Mouse (Mus musculus) limb, embryonic 15.5 days (tissue): ENCODE measurements around the gene Vbp1. TPM values are rescaled to one million over a fixed set of nuclear protein-coding genes. Genes with fewer than 3 reads are reported as not detected.
"Not testable (repeated sequence)": the region's sequence is repeated elsewhere in the genome, so short reads cannot be mapped to it uniquely, and the experiment has no call there.

Experiments used
- ATAC-seq: fragments of 200-750 bp; cut with Nextera tagmentation; 2 replicates; pipeline ENCODE4 v1.8.0; 2017; ENCODE audit warnings: low read depth, moderate TSS enrichment; ENCODE audit not compliant: insufficient number of reproducible peaks, low FRiP score, low TSS enrichment
- H3K27ac ChIP-seq: fragments of 300-500 bp; sonication (generic); 2 replicates; pipeline ENCODE4 v1.5.1; 2015; ENCODE audit warnings: moderate library complexity, mild to moderate bottlenecking, inconsistent platforms
- H3K27me3 ChIP-seq: fragments of 300-500 bp; sonication (generic); 2 replicates; pipeline ENCODE4 v1.6.1; 2015; ENCODE audit warnings: inconsistent platforms
- H3K36me3 ChIP-seq: fragments of 300-500 bp; sonication (generic); 2 replicates; pipeline ENCODE4 v1.6.1; 2015; ENCODE audit warnings: inconsistent platforms
- H3K4me1 ChIP-seq: fragments of 300-500 bp; sonication (generic); 2 replicates; pipeline ENCODE4 v1.6.1; 2015; ENCODE audit warnings: inconsistent platforms
- H3K4me2 ChIP-seq: fragments of 300-500 bp; sonication (generic); 2 replicates; pipeline ENCODE4 v1.6.1; 2015; ENCODE audit warnings: mild to moderate bottlenecking, inconsistent platforms
- H3K4me3 ChIP-seq: fragments of 300-500 bp; sonication (generic); 2 replicates; pipeline ENCODE4 v1.5.1; 2015; ENCODE audit warnings: mild to moderate bottlenecking, inconsistent platforms
- H3K9ac ChIP-seq: fragments of 300-500 bp; sonication (generic); 2 replicates; pipeline ENCODE4 v1.6.1; 2015; ENCODE audit warnings: inconsistent platforms
- H3K9me3 ChIP-seq: fragments of 300-500 bp; sonication (generic); 2 replicates; pipeline ENCODE4 v1.6.1; 2016; ENCODE audit warnings: inconsistent platforms
- WGBS: fragments of 180-500 bp; shearing (Covaris S2); methylation state at CpG from one replicate; pipeline ENCODE4 v1.1.7; 2015; 5-methylcytosine and 5-hydroxymethylcytosine counted together
- polyA plus RNA-seq: library from polyadenylated mRNA; unstranded; fragments of >200 nt; fragmentation: Nextera tagmentation; extraction: Ambion mirVana; gene quantifications from 2 replicates; pipeline ENCODE4 v1.2.1, GENCODE M21; 2015

The Vbp1 gene
- 135 and 137 TPM in 2 replicates for polyA plus RNA-seq

DNA sequence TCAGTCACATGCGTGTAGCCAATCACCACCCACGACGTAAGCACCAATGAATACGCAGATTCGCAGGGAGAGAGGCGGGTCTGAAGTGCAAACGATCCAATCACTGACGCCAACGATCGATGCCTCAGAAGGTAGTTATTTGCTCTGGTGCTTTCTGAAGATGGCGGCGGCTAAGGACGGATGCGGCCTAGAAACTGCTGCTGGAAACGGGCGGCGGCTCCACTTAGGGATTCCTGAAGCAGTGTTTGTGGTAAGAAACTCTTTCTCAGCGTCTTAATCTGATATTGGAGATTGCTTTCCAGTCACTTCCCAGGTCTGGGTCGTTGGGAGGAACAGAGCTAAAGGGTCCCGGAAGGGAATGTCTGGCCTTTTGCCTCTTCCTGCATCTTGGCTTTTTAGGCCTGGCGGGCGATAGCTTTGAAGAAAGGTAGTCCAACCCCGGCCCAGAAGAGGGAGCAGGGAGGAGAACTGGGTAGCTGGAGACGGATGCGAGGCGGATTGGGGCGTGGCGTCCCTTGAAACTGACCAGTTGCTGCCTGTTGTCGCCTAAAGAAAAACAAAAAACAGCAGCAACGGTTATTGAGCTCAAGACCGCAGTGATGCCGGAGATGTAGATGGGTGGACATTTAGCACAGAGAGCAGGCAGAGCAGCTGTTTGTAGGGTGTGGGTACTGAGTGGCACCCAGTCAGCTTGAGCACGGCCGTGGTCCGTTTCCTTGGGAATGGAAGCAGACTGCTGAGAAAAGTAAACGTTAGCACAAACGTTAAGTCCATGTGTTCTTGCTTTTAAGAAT lies at the start of gene Vbp1:
TSS of gene Vbp1 (plus strand) at position 121 of the 794 bp plus-strand sequence.
- H3K4me1 ChIP-seq: no peaks in the 10 kb centered on the region
- WGBS: 16% methylated on average over 37 of the region's 37 CpGs
- ATAC-seq: peak; percentile 96

GRCm38 (mm10) chrX:75475182-75475644 lies 38.9 kb upstream of the Vbp1 start:
- not testable (repeated sequence) for H3K9ac ChIP-seq, ATAC-seq, H3K4me1 ChIP-seq, H3K9me3 ChIP-seq, H3K27me3 ChIP-seq, H3K27ac ChIP-seq, H3K36me3 ChIP-seq
- Histone ChIP-seq H3K4me3 (peak overlapping the region; percentile 41), H3K4me2 (peak overlapping the region; percentile 41)
- 22% methylated on average over 37 of the region's 37 CpGs for WGBS

More for the DNA sequence above, at the start of gene Vbp1:
- Histone ChIP-seq H3K4me2 (peak within 1 kb of the TSS; percentile 30; the same call in 1 of the 2 replicates), H3K27me3 (no peaks in the 10 kb centered on the region), H3K9ac (peak within 1 kb of the TSS; percentile 26), H3K27ac (peak within 1 kb of the TSS; percentile 92), H3K36me3 (no peaks in the 10 kb centered on the region), H3K9me3 (no peaks in the 10 kb centered on the region), H3K4me3 (peak within 1 kb of the TSS; percentile 52)

DNA sequence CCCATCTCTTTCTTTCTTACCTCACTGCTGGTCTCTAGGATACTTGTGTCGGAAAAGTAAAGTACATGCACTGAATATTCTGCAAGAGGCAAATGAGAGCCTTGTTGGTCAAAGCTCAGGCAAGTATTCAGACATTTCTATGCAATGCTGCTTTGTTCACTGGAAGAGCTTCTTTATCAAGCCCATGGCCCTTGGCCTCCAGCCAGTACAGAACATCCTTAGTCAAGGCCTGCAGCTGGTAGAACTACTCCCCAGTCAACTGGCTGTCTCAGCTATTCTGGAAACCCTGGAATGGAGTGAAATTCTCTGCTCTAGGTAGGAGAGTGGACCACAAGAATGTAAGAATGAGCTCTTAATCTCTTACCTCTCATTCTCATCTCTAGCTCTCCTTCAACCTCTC lies 24.2 kb upstream of the Vbp1 start:
- Histone ChIP-seq H3K27ac (no peak overlapping the region), H3K4me3 (no peak overlapping the region), H3K27me3 (no peaks in the 10 kb centered on the region), H3K4me2 (no peak overlapping the region), H3K9me3 (no peaks in the 10 kb centered on the region), H3K4me1 (no peaks in the 10 kb centered on the region), H3K9ac (no peak overlapping the region), H3K36me3 (no peaks in the 10 kb centered on the region)
- 85% methylated on average over 1 of the region's 1 CpGs for WGBS
- ATAC-seq: no peak

DNA sequence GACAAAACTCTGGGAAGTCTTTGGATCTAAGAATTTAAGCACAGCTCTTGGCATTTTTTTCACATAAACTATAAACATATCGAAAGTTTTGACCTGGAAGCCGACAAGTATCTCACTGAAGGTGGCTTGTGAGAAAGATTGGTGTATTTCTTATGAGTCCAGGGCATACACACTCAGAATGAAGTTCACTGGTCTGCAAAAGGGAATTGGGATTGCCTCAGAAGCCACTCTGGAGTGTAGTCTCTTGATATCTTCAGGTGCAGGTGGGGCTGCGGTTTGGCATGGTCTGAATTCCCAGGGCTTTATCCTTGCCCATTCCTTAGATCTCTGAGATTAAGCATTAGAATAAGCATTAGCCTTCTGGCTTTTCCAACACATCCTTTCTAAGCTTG lies 316 bp upstream of the Vbp1 start:
- Histone ChIP-seq H3K4me3 (no peak overlapping the region), H3K9ac (no peak overlapping the region), H3K27me3 (no peaks in the 10 kb centered on the region), H3K4me1 (no peaks in the 10 kb centered on the region), H3K27ac (no peak overlapping the region), H3K36me3 (no peaks in the 10 kb centered on the region), H3K4me2 (no peak overlapping the region), H3K9me3 (no peaks in the 10 kb centered on the region)
- no peak for ATAC-seq
- 36% methylated on average over 3 of the region's 3 CpGs for WGBS

- Histone ChIP-seq H3K4me2 (peak within 1 kb of the TSS; percentile 45), H3K27ac (no peak within 1 kb of the TSS), H3K4me1 (no peaks in the 10 kb centered on the region), H3K9ac (0 out of 2 replicates have a peak within 1 kb of the TSS, but pooled peaks have one; percentile 7), H3K9me3 (no peaks in the 10 kb centered on the region), H3K27me3 (no peaks in the 10 kb centered on the region), H3K4me3 (peak within 1 kb of the TSS; percentile 48), H3K36me3 (no peaks in the 10 kb centered on the region)
- ATAC-seq: no peak
- 20% methylated on average over 39 of the region's 41 CpGs for WGBS
Measured at GRCm38 (mm10) chrX:75577582-75578324, 63.7 kb downstream of the Vbp1 start, which contains the start of gene Rab39b. Rab39b (minus strand) TSS chrX:75578231.

- Histone ChIP-seq H3K27me3 (no peaks in the 10 kb centered on the region), H3K36me3 (no peaks in the 10 kb centered on the region), H3K9me3 (no peaks in the 10 kb centered on the region), H3K4me2 (no peak overlapping the region), H3K4me3 (no peak overlapping the region), H3K27ac (no peak overlapping the region), H3K9ac (no peak overlapping the region), H3K4me1 (no peaks in the 10 kb centered on the region)
- ATAC-seq: no peak
- 74% methylated on average over 2 of the region's 2 CpGs for WGBS
Measured at GRCm38 (mm10) chrX:75578539-75578938, 64.4 kb downstream of the Vbp1 start.

Other genes starting within 250 kb of the Vbp1 start
- gene Fundc2, start 131.9 kb upstream of the Vbp1 start, polyA plus RNA-seq: 50.6 and 58.1 TPM in 2 replicates
- gene F8, start 131.7 kb upstream of the Vbp1 start, polyA plus RNA-seq: 1.00 and 1.4 TPM in 2 replicates
- gene Cmc4, start 97.7 kb upstream of the Vbp1 start, polyA plus RNA-seq: 21.9 and 25.7 TPM in 2 replicates
- 8.6 and 8.9 TPM in 2 replicates for gene Mtcp1, start 97.7 kb upstream of the Vbp1 start, polyA plus RNA-seq
- 49.9 and 57.0 TPM in 2 replicates for gene Brcc3, start 97.7 kb upstream of the Vbp1 start, polyA plus RNA-seq
- gene Rab39b, start 63.9 kb downstream of the Vbp1 start, polyA plus RNA-seq: 1.9 and 2.0 TPM in 2 replicates